Mouse (Mus musculus) MEL (cell line): ENCODE data around the gene Acly.

Experiments
- BHLHE40 ChIP-seq: IDR thresholded peaks from 2 replicates; pipeline ENCODE4 v1.6.1; 2012; ENCODE audit warnings: low read depth, mild to moderate bottlenecking, inconsistent platforms, low read length, improper control_type of control experiment, borderline replicate concordance
- KAT2A ChIP-seq: conservative IDR thresholded peaks from 2 replicates; pipeline ENCODE4 v1.6.1; 2012; ENCODE audit warnings: low read depth, low read length, improper control_type of control experiment, inconsistent platforms
- MAX ChIP-seq: IDR thresholded peaks from 2 replicates; pipeline ENCODE4 v1.6.1; 2011; ENCODE audit warnings: low read length, improper control_type of control experiment
- MAZ ChIP-seq: IDR thresholded peaks from 2 replicates; pipeline ENCODE4 v1.6.1; 2012; ENCODE audit warnings: low read depth, mild to moderate bottlenecking, inconsistent platforms, low read length, improper control_type of control experiment
- POLR2A ChIP-seq, 2 experiments: IDR thresholded peaks; 2 replicates each; pipeline ENCODE4 v1.6.1; 2011 to 2012; ENCODE audit warnings: low read length in 2 of 2, mild to moderate bottlenecking in 2 of 2, control low read depth in 1 of 2, improper control_type of control experiment in 1 of 2, low read depth in 1 of 2, moderate library complexity in 1 of 2; ENCODE audit not compliant: control insufficient read depth in 1 of 2, insufficient read depth in 1 of 2, poor library complexity in 1 of 2
- UBTF ChIP-seq: IDR thresholded peaks from 2 replicates; pipeline ENCODE4 v1.6.1; 2012; ENCODE audit warnings: low read depth, mild to moderate bottlenecking, inconsistent platforms, low read length, improper control_type of control experiment, moderate library complexity, borderline replicate concordance; ENCODE audit not compliant: insufficient read depth

DNA sequence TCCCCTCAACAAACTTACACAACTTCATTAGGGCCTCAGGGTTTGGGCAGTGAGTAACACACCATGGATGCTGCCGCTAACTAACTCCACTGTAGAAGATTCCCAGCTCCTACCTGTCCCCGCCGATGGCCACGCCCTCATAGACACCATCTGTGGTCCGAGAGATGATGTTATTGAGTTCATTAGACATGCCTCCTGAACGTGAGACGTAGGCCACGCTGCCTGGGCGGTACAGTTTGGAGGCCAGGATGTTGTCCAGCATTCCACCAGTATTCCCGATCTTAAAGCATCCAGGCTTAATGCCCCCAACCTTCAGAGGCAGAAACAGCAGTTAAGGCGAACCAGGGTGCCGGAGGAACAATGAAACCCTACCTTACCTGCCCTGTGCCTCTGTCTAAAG is 34.0 kb downstream of the Acly start:
- TF ChIP-seq MAZ (no peak), MAX (no peak), KAT2A (no peak), UBTF (no peak), BHLHE40 (no peak), POLR2A (IDR thresholded peaks at IDR 0.05; ENCODE audit: control insufficient read depth in 1 of 2, insufficient read depth in 1 of 2, low read depth in 1 of 2, low read length in 2 of 2, poor library complexity in 1 of 2) (no peak)
